Mouse (Mus musculus): ENCODE data around the gene Efcab11. TPM values are rescaled to one million over a fixed set of nuclear protein-coding genes. Genes with fewer than 3 reads are reported as not detected.

Efcab11 gene
- total and polyA plus RNA-seq, 3 experiments: 2.5 to 3.5 TPM; not detected in 1

DNA sequence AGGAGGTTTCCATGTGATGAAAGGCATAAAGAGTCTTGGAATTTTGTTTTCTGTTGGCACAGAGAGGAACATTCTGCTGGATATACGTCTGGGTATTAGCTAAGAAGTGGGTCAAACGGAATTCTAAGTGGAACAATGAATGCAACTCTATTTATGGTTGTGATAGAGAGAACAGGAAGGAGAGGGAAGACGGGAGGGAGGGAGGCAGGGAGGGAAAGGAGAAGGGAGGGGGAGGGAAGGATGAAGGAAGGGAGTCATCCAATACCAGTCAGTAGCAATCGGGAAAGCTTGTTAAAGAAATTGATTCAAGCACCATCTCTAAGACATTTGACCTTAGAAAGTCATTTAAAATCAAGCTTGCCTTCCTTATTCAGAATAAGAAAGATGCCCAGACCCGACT is 172.0 kb downstream of the Efcab11 start:
- Histone ChIP-seq H3K27ac (ENCODE audit: control insufficient read depth, low read depth, low read length) (no peak overlapping the region), H3K9me3 (replicated peaks; ENCODE audit: insufficient read depth, low read length) (no peaks in the 10 kb centered on the region), H3K9ac (ENCODE audit: control insufficient read depth, low read depth, low read length, poor library complexity, severe bottlenecking) (no peak overlapping the region), H3K36me3 (ENCODE audit: control insufficient read depth in 1 of 2, insufficient read depth in 2 of 2, low read length in 2 of 2) (no peaks in the 10 kb centered on the region; a peak in 1 of 4 replicates), H3K4me3 (ENCODE audit: control insufficient read depth in 1 of 2, insufficient read depth in 1 of 2, low read depth in 2 of 2, low read length in 2 of 2) (no peak overlapping the region), H3K79me2 (ENCODE audit: control insufficient read depth, insufficient read depth, low read length, poor library complexity) (no peaks in the 10 kb centered on the region), H3K27me3 (ENCODE audit: control insufficient read depth in 1 of 2, insufficient read depth in 2 of 2, low read length in 2 of 2) (no peaks in the 10 kb centered on the region), H3K4me1 (ENCODE audit: control insufficient read depth in 1 of 2, insufficient read depth in 2 of 2, low read length in 2 of 2) (no peaks in the 10 kb centered on the region)
- DNase-seq (ENCODE audit: low read depth, low spot score): no peak
- TF ChIP-seq TCF12 (IDR thresholded peaks at IDR 0.05; ENCODE audit: low read depth, low read length) (no peak), CHD1 (IDR thresholded peaks at IDR 0.05; ENCODE audit: low read depth, low read length) (no peak), SIN3A (IDR thresholded peaks at IDR 0.05; ENCODE audit: low read length) (no peak), MAZ (IDR thresholded peaks at IDR 0.05; ENCODE audit: low read depth, low read length) (no peak), SMC3 (IDR thresholded peaks at IDR 0.05; ENCODE audit: low read depth, low read length) (no peak)

DNA sequence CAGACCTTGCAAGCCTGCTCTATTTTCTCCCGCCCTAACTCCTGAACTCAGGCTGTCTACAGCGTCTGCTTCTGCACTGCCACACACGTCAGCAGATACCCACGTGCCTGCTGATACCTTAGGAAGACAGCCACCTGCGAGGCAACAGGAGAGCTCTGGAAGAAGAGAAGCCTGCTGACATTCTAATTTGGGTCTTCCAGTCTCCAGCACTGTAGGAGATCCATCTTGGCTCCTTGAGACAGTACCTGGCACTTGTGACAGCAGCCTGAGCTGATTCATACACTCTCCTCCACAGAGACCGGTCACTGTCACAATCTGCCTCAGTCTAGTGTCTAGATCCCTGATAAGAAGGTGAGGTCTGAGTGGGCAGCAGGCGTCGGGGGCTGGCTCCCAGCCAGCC is 182.0 kb downstream of the Efcab11 start:
- Histone ChIP-seq H3K9me3 (replicated peaks; ENCODE audit: insufficient read depth, low read length) (no peaks in the 10 kb centered on the region), H3K9ac (ENCODE audit: control insufficient read depth, low read depth, low read length, poor library complexity, severe bottlenecking) (no peak overlapping the region), H3K79me2 (ENCODE audit: control insufficient read depth, insufficient read depth, low read length, poor library complexity) (no peaks in the 10 kb centered on the region), H3K27me3 (ENCODE audit: control insufficient read depth in 1 of 2, insufficient read depth in 2 of 2, low read length in 2 of 2) (no peaks in the 10 kb centered on the region), H3K4me3 (ENCODE audit: control insufficient read depth in 1 of 2, insufficient read depth in 1 of 2, low read depth in 2 of 2, low read length in 2 of 2) (no peak overlapping the region), H3K36me3 (ENCODE audit: control insufficient read depth in 1 of 2, insufficient read depth in 2 of 2, low read length in 2 of 2) (no peaks in the 10 kb centered on the region), H3K4me1 (ENCODE audit: control insufficient read depth in 1 of 2, insufficient read depth in 2 of 2, low read length in 2 of 2) (no peaks in the 10 kb centered on the region), H3K27ac (ENCODE audit: control insufficient read depth, low read depth, low read length) (no peak overlapping the region)
- TF ChIP-seq BHLHE40 (IDR thresholded peaks at IDR 0.05; ENCODE audit: borderline replicate concordance, low read depth, low read length): no peak
- no peak for TF ChIP-seq MYC (IDR thresholded peaks at IDR 0.05; ENCODE audit: low read depth, low read length)
- TF ChIP-seq RAD21 (IDR thresholded peaks at IDR 0.05; ENCODE audit: low read depth, low read length): no peak
- no peak for TF ChIP-seq NELFE (IDR thresholded peaks at IDR 0.05; ENCODE audit: low read depth, low read length)
- no peak for DNase-seq (ENCODE audit: low read depth, low spot score)

DNA sequence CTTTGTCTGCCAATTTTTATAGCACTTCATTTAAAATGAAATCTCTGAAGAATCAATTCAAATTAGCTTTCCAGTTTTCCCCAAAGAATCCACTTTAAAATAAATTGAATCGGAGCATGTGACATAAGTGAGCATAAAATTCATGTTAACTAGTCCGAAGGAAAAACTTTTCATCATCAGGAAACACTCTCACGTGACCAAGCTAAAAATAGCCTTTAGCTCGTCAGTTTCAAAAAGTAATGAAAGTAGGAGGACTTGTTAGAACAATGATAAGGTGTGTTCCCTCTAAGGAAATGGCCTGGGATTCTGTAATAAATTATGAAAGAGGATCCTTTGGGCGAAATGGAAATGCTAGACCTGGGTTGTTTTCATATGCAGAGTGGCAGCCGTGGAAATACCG is 183.9 kb downstream of the Efcab11 start:
- Histone ChIP-seq H3K79me2 (ENCODE audit: control insufficient read depth, insufficient read depth, low read length, poor library complexity) (no peaks in the 10 kb centered on the region), H3K27ac (ENCODE audit: control insufficient read depth, low read depth, low read length) (no peak overlapping the region), H3K36me3 (ENCODE audit: control insufficient read depth in 1 of 2, insufficient read depth in 2 of 2, low read length in 2 of 2) (no peaks in the 10 kb centered on the region), H3K9ac (ENCODE audit: control insufficient read depth, low read depth, low read length, poor library complexity, severe bottlenecking) (no peak overlapping the region), H3K4me3 (ENCODE audit: control insufficient read depth in 1 of 2, insufficient read depth in 1 of 2, low read depth in 2 of 2, low read length in 2 of 2) (no peak overlapping the region), H3K4me1 (ENCODE audit: control insufficient read depth in 1 of 2, insufficient read depth in 2 of 2, low read length in 2 of 2) (no peaks in the 10 kb centered on the region), H3K9me3 (replicated peaks; ENCODE audit: insufficient read depth, low read length) (no peaks in the 10 kb centered on the region), H3K27me3 (ENCODE audit: control insufficient read depth in 1 of 2, insufficient read depth in 2 of 2, low read length in 2 of 2) (no peaks in the 10 kb centered on the region)
- no peak for DNase-seq (ENCODE audit: low read depth, low spot score)
- TF ChIP-seq SMC3 (IDR thresholded peaks at IDR 0.05; ENCODE audit: low read depth, low read length) (no peak), MYB (IDR thresholded peaks at IDR 0.05; ENCODE audit: low read depth, low read length) (no peak), RCOR1 (IDR thresholded peaks at IDR 0.05; ENCODE audit: low read depth, low read length) (no peak), SIN3A (IDR thresholded peaks at IDR 0.05; ENCODE audit: low read length) (no peak), TCF12 (IDR thresholded peaks at IDR 0.05; ENCODE audit: low read depth, low read length) (no peak), CHD1 (IDR thresholded peaks at IDR 0.05; ENCODE audit: low read depth, low read length) (no peak), JUND (IDR thresholded peaks at IDR 0.05; ENCODE audit: low read depth, low read length) (no peak), ZKSCAN1 (IDR thresholded peaks at IDR 0.05; ENCODE audit: low read depth, low read length) (no peak), KAT2A (conservative IDR thresholded peaks at IDR 0.05; ENCODE audit: low read depth, low read length) (no peak), NELFE (IDR thresholded peaks at IDR 0.05; ENCODE audit: low read depth, low read length) (no peak), NRF1 (IDR thresholded peaks at IDR 0.05; ENCODE audit: insufficient read depth, low read depth, low read length, poor library complexity, severe bottlenecking) (no peak), EP300 (IDR thresholded peaks at IDR 0.05; ENCODE audit: low read depth in 1 of 2, low read length in 2 of 2) (no peak), MXI1 (IDR thresholded peaks at IDR 0.05; ENCODE audit: low read depth, low read length) (no peak), ZC3H11A (IDR thresholded peaks at IDR 0.05; ENCODE audit: low read depth, low read length) (no peak), USF1 (IDR thresholded peaks at IDR 0.05; ENCODE audit: low read depth, low read length) (no peak), TBP (IDR thresholded peaks at IDR 0.05; ENCODE audit: low read depth, low read length) (no peak), CHD2 (IDR thresholded peaks at IDR 0.05; ENCODE audit: low read length) (no peak), MYC (IDR thresholded peaks at IDR 0.05; ENCODE audit: low read depth, low read length) (no peak)
